Mouse (Mus musculus): ENCODE measurements around the gene Rfc2. TPM values are rescaled to one million over a fixed set of nuclear protein-coding genes. Genes with fewer than 3 reads are reported as not detected.

Rfc2 gene
- polyA plus RNA-seq, 1 experiment from 2014 or later: 130 TPM

DNA sequence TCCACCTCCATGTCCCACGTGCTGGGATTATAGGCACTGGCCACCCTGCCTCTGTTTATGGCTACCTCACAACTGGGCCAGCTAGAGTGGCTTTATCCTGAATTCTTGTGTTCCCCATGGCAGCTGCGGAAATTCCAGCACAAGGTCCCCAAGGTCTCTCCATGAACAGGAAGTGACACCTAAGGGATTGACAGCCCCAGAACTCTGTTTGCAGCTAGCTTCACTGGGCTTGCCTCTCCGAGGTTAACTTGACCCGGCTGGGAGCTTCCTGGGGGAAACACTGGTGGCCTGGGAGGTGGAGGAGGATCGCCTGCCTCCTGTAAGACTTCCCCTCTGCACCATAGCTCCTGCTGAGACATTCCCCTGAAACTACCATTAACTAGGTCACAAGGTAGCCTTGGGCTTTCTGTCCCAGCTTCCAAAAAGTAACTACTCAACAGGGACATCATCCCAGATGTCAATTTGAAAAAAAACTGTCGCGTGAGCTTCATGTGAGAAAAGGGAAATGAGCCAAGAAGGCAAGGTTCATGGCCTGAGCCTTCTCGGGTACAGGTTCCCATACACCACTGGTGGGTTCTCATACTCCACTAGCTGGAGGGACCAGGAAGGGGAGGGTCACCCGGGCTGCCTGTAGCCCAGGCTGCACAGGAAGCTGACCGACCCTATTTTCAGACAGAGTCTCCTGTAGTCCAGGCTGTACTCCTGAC, 8.5 kb upstream of the Rfc2 start:
- Histone ChIP-seq H3K4me3 (ENCODE audit: low read depth, low read length) (peak overlapping the region; percentile 59), H3K27me3 (ENCODE audit: control insufficient read depth, insufficient read depth, low read depth, low read length) (no peaks in the 10 kb centered on the region), H3K9me3 (replicated peaks; ENCODE audit: control insufficient read depth, low read length) (no peaks in the 10 kb centered on the region), H3K27ac (ENCODE audit: low read length) (no peak overlapping the region; the same call in 1 of the 2 replicates), H3K36me3 (ENCODE audit: control insufficient read depth, insufficient read depth) (no peaks in the 10 kb centered on the region), H3K4me1 (ENCODE audit: control insufficient read depth, low read depth, low read length) (peaks cover 22% of the 10 kb centered on the region), H3K4me2 (ENCODE audit: low read depth, low read length) (peak overlapping the region; percentile 77), H3K9ac (ENCODE audit: low read depth, low read length) (no peak overlapping the region)
- WGBS (ENCODE audit: insufficient replicate concordance): 20% methylated on average over 10 of the region's 10 CpGs
- ATAC-seq (ENCODE audit: low read depth): no peak

DNA sequence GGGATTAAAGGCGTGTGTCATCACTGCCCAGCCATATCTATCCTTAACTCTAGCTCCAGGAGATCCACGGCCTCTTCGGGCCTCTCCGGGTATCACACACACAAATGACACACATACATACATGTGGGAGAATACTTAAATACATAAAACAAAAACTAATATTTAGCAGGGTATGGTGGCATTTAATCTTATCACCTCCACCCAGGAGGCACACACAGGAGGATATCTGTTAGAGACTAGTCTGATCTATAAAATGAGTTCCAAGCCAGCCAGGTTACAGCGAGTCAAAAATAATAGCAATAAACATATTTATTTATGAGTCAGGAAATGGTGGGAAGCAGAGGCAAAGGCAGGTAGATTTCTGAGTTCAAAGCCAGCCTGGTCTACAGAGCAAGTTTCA, 5.3 kb upstream of the Rfc2 start:
- WGBS (ENCODE audit: insufficient replicate concordance): 68% methylated on average over 5 of the region's 5 CpGs
- ATAC-seq (ENCODE audit: low read depth): no peak
- no peak overlapping the region for H3K27ac ChIP-seq (ENCODE audit: low read length)

DNA sequence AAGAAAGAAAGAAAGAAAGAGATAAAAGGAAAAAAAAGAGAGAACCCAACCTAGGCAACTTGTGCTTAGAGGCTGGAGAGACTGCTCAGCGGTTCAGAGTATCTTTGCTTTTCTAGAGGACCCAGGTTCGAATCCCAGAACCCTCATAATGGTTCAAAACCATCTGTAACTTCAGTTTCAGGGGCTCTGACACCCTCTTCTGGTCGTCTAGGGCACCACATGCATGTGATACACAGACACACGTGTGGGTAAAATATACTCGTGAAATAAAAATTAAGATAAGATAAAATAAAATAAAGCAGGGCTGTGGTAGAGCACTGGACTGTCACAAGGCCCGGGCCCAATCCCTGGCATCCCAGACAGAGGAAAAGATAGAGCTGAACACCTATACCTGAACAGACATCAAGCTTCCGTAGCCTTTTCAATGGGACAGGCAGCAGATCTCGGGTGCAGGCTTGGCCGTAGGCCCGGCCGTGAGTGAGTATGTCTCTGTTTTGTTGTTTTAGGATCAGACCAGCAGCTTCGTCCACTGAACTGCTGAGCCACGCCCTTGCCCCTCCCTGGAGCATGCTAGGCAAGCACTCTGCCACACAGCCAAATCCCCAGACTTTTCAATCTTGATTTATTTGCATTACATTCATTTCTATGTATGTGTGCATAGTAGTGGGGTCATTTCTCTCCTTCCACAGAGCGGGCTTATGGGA, 4.5 kb upstream of the Rfc2 start:
- WGBS (ENCODE audit: insufficient replicate concordance): 56% methylated on average over 14 of the region's 14 CpGs
- no peak overlapping the region for H3K9ac ChIP-seq (ENCODE audit: low read depth, low read length)
- H3K9me3 ChIP-seq (replicated peaks; ENCODE audit: control insufficient read depth, low read length): no peaks in the 10 kb centered on the region
- no peaks in the 10 kb centered on the region for H3K27me3 ChIP-seq (ENCODE audit: control insufficient read depth, insufficient read depth, low read depth, low read length)
- H3K36me3 ChIP-seq (ENCODE audit: control insufficient read depth, insufficient read depth): no peaks in the 10 kb centered on the region
- H3K27ac ChIP-seq (ENCODE audit: low read length): no peak overlapping the region
- peaks cover 22% of the 10 kb centered on the region for H3K4me1 ChIP-seq (ENCODE audit: control insufficient read depth, low read depth, low read length)
- H3K4me3 ChIP-seq (ENCODE audit: low read depth, low read length): no peak overlapping the region
- no peak for ATAC-seq (ENCODE audit: low read depth)
- no peak overlapping the region for H3K4me2 ChIP-seq (ENCODE audit: low read depth, low read length)

More for the DNA sequence above, 5.3 kb upstream of the Rfc2 start:
- Histone ChIP-seq H3K4me1 (ENCODE audit: control insufficient read depth, low read depth, low read length) (peaks cover 22% of the 10 kb centered on the region), H3K9me3 (replicated peaks; ENCODE audit: control insufficient read depth, low read length) (no peaks in the 10 kb centered on the region), H3K9ac (ENCODE audit: low read depth, low read length) (no peak overlapping the region), H3K4me2 (ENCODE audit: low read depth, low read length) (no peak overlapping the region), H3K4me3 (ENCODE audit: low read depth, low read length) (no peak overlapping the region), H3K27me3 (ENCODE audit: control insufficient read depth, insufficient read depth, low read depth, low read length) (no peaks in the 10 kb centered on the region), H3K36me3 (ENCODE audit: control insufficient read depth, insufficient read depth) (no peaks in the 10 kb centered on the region)

DNA sequence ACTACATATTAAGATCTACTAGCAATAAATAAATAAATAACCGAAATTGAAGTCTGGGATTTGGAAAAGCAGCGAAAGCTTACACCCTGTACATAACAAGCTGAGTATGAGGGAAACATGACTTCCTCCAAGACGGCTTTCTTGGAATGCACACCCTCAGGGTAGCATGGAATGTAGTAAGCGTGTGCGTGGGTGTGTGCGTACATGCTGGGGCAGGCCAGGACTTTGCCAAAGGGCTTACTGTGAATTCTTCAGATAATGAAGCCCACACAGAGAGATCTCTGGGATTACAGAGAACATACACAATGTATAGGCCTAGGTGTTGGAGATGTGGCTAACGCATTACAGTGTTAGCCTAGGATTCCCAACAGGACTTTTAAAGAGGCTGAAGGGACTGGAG, 3.6 kb upstream of the Rfc2 start:
- Histone ChIP-seq H3K36me3 (ENCODE audit: control insufficient read depth, insufficient read depth) (no peaks in the 10 kb centered on the region), H3K4me1 (ENCODE audit: control insufficient read depth, low read depth, low read length) (peaks cover 14% of the 10 kb centered on the region), H3K4me2 (ENCODE audit: low read depth, low read length) (no peak overlapping the region), H3K27ac (ENCODE audit: low read length) (no peak overlapping the region), H3K27me3 (ENCODE audit: control insufficient read depth, insufficient read depth, low read depth, low read length) (no peaks in the 10 kb centered on the region), H3K9me3 (replicated peaks; ENCODE audit: control insufficient read depth, low read length) (no peaks in the 10 kb centered on the region), H3K9ac (ENCODE audit: low read depth, low read length) (no peak overlapping the region), H3K4me3 (ENCODE audit: low read depth, low read length) (no peak overlapping the region)
- no peak for ATAC-seq (ENCODE audit: low read depth)
- 79% methylated on average over 7 of the region's 7 CpGs for WGBS (ENCODE audit: insufficient replicate concordance)

DNA sequence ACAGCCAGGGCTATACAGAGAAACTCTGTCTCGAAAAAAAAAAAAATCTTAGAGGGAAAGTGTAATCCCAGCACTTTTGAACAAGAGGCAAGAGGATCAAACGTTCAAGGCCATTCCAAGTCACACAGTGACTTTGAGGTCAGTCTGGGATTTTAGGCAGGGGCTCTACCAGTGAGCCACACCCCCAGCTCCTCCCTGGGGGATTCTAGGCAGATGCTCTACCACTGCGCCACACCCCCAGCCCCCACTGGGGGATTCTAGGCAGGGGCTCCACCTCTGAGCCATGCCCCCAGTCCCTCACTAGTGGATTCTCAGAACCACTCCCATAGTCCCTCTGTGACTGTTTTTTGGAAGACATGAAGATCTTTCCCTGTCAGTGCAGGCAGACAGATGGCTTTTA, 2.0 kb upstream of the Rfc2 start:
- Histone ChIP-seq H3K27ac (ENCODE audit: low read length) (no peak overlapping the region), H3K9me3 (replicated peaks; ENCODE audit: control insufficient read depth, low read length) (no peaks in the 10 kb centered on the region), H3K9ac (ENCODE audit: low read depth, low read length) (no peak overlapping the region), H3K4me3 (ENCODE audit: low read depth, low read length) (no peak overlapping the region), H3K4me2 (ENCODE audit: low read depth, low read length) (no peak overlapping the region), H3K36me3 (ENCODE audit: control insufficient read depth, insufficient read depth) (no peaks in the 10 kb centered on the region), H3K4me1 (ENCODE audit: control insufficient read depth, low read depth, low read length) (peaks cover 20% of the 10 kb centered on the region), H3K27me3 (ENCODE audit: control insufficient read depth, insufficient read depth, low read depth, low read length) (no peaks in the 10 kb centered on the region)
- no peak for ATAC-seq (ENCODE audit: low read depth)
- WGBS (ENCODE audit: insufficient replicate concordance): 60% methylated on average over 3 of the region's 3 CpGs

DNA sequence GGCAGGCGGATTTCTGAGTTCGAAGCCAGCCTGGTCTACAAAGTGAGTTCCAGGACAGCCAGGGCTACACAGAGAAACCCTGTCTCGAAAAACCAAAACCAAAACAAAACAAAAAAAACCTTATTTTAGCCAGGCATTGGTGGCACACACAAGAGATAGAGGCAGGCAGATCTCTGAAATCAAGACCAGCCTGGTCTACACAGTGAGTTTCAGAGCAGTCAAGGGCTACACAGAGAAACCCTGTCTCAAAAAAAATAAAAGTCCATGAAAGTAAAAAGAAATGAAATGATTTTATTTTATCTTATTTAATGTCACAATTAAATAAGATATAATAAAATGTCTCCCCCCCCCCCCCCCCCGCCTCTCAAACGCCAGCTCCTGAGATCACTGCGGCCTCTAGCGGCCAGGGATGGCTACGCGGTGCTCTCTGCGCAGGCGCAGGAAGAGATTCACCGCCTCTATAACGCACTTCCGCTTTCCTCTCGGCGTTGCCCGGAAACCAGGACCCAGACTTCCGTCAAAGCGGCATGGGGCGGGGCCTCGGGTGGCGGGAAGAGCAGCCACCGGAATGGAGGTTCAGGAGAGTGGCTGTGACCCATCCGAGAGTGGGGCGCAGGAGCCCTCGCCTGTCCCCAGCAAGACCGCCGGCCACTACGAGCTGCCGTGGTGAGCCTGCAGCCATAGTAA, 1.2 kb downstream of the Rfc2 start:
- peak overlapping the region; percentile 81 for H3K4me2 ChIP-seq (ENCODE audit: low read depth, low read length)
- no peaks in the 10 kb centered on the region for H3K9me3 ChIP-seq (replicated peaks; ENCODE audit: control insufficient read depth, low read length)
- H3K4me1 ChIP-seq (ENCODE audit: control insufficient read depth, low read depth, low read length): peaks cover 17% of the 10 kb centered on the region
- peak overlapping the region; percentile 72 for H3K27ac ChIP-seq (ENCODE audit: low read length)
- H3K4me3 ChIP-seq (ENCODE audit: low read depth, low read length): peak overlapping the region; percentile 95
- H3K27me3 ChIP-seq (ENCODE audit: control insufficient read depth, insufficient read depth, low read depth, low read length): no peaks in the 10 kb centered on the region
- ATAC-seq (ENCODE audit: low read depth): peak; percentile 97
- 7% methylated on average over 30 of the region's 30 CpGs for WGBS (ENCODE audit: insufficient replicate concordance)
- no peaks in the 10 kb centered on the region for H3K36me3 ChIP-seq (ENCODE audit: control insufficient read depth, insufficient read depth)
- H3K9ac ChIP-seq (ENCODE audit: low read depth, low read length): peak overlapping the region; percentile 93

DNA sequence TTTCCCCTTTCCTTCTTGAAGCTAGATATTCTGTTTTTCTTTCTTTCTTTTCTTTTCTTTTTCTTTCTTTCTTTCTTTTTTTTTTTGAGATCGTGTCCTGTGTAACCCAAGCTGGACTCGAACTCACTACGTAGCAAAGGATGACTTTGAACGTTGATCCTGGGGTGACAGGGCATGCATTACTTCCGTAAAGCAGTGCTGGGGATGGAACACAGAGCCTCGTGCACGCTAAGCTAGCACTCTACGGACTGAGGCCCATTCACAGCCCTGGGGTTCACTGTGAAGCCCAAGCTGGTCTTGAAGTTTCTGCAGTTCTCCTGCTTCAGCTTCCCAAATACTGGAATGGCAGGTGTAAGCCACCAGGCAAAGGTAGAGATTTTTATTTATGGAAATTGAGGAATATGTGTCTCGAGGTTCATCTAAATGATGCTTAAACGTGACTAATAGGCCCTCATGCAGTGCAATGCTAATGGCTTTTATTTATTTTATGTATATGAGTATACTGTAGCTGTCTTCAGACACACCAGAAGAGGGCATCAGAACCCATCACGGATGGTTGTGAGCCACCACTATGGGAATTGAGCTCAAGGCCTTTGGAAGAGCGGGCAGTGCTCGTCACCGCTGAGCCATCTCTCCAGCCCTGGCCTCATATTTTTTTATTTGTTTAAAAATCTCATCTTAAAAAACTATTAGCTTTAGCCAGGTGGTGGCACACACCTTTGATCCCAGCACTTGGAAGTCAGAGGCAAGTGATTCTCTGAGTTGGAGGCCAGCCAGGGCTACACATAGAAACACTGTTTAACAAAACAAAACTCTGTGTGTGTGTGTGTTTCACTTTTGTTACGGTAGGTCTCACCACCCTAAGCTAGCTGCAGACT, 2.1 kb downstream of the Rfc2 start:
- Histone ChIP-seq H3K27me3 (ENCODE audit: control insufficient read depth, insufficient read depth, low read depth, low read length) (no peaks in the 10 kb centered on the region), H3K9ac (ENCODE audit: low read depth, low read length) (peak overlapping the region; percentile 93), H3K4me1 (ENCODE audit: control insufficient read depth, low read depth, low read length) (peaks cover 17% of the 10 kb centered on the region), H3K4me3 (ENCODE audit: low read depth, low read length) (peak overlapping the region; percentile 95), H3K4me2 (ENCODE audit: low read depth, low read length) (peak overlapping the region; percentile 81), H3K9me3 (replicated peaks; ENCODE audit: control insufficient read depth, low read length) (no peaks in the 10 kb centered on the region), H3K36me3 (ENCODE audit: control insufficient read depth, insufficient read depth) (no peaks in the 10 kb centered on the region), H3K27ac (ENCODE audit: low read length) (peak overlapping the region; percentile 72)
- ATAC-seq (ENCODE audit: low read depth): no peak
- 16% methylated on average over 15 of the region's 15 CpGs for WGBS (ENCODE audit: insufficient replicate concordance)

DNA sequence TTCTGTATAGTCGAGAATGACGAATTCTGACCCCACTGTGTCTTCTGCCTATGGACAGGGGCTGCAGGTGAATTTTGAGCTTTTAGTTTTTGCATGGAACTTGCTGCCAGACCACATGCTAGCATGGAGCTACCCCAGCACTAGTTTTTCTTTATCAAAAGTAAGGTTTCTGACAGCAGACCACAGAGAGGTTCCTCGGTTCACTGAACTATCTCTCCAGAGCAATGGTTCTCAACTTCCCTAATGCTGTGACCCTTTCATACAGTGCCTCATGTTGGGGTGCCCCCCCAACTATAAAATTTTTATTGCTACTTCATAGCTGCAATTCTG, 2.7 kb downstream of the Rfc2 start:
- Histone ChIP-seq H3K4me3 (ENCODE audit: low read depth, low read length) (peak overlapping the region; percentile 95), H3K4me2 (ENCODE audit: low read depth, low read length) (peak overlapping the region; percentile 81), H3K4me1 (ENCODE audit: control insufficient read depth, low read depth, low read length) (peaks cover 17% of the 10 kb centered on the region), H3K36me3 (ENCODE audit: control insufficient read depth, insufficient read depth) (no peaks in the 10 kb centered on the region), H3K9me3 (replicated peaks; ENCODE audit: control insufficient read depth, low read length) (no peaks in the 10 kb centered on the region), H3K27ac (ENCODE audit: low read length) (0 out of 2 replicates have a peak overlapping the region, but pooled peaks have one; percentile 2), H3K27me3 (ENCODE audit: control insufficient read depth, insufficient read depth, low read depth, low read length) (no peaks in the 10 kb centered on the region), H3K9ac (ENCODE audit: low read depth, low read length) (peak overlapping the region; percentile 93)
- ATAC-seq (ENCODE audit: low read depth): no peak
- WGBS (ENCODE audit: insufficient replicate concordance): 22% methylated on average over 3 of the region's 3 CpGs
